Mouse (Mus musculus) limb, embryonic 13.5 days (tissue): Measurements from ENCODE around the gene Mat2b. TPM values are rescaled to one million over a fixed set of nuclear protein-coding genes. Genes with fewer than 3 reads are reported as not detected.

Experiments
- polyA plus RNA-seq: library from polyadenylated mRNA; unstranded; fragments of >200 nt; fragmentation: Nextera tagmentation; extraction: Ambion mirVana; gene quantifications from 2 replicates; pipeline ENCODE4 v1.2.1, GENCODE M21; 2015

The Mat2b gene
- polyA plus RNA-seq, 1 experiment from 2014 or later: 117 TPM

Other genes starting within 250 kb of the Mat2b start
- 43.7 and 45.7 TPM in 2 replicates for gene Hmmr, start 38.2 kb upstream of the Mat2b start, polyA plus RNA-seq
- gene Nudcd2, start 38.5 kb upstream of the Mat2b start, polyA plus RNA-seq: 168 and 186 TPM in 2 replicates
- 31.7 and 35.5 TPM in 2 replicates for gene Ccng1, start 60.1 kb upstream of the Mat2b start, polyA plus RNA-seq